9 mouse cellular contexts compared by ENCODE assay signal in the genomic region with DNA sequence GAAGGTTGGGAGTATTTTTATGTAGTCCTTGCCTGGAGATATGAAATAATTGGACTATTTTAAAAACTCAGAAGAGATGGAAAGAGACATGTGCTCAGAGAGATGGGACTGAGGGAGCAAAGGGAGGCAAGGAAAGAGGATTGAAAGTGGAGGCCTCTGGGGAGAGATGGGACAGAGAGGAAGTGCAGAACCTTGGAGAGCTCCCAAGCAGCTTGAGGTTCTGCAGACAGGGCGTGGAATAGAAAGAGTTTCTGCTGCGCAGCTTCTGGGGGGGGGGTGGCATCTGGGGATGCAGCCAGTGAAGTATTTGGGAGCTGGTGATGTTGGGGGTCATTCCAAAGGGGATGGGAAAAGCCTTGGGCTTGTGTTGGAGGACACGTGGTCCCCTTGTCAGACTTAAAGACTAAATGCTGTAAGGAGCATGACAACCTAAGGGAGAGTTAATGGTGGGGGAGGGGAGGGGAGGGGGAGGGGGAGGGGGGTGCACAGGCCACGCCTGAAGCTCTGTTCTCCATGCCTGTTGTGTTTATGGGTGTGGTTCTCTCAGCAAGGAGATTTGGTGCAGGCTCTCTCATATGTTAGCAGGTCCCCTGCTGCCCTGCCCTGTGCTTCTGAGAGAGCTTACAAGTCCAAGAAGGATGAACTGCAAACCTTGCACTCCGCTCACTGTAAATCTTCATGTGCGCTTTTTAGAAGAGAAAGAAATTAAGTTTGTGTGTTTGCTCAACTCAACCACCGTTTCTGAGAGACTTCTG. TPM values are rescaled to one million over a fixed set of nuclear protein-coding genes. Genes with fewer than 3 reads are reported as not detected.
DNase-seq lines count a peak whose midpoint lies in the region.
"Had no signal": no experiment of that assay in that cellular context is flagged by ENCODE, and none has a peak within 500 bp of the region (broad histone marks: within the 10 kb centered on the region; RNA-seq: fewer than 3 reads in every experiment).

No protein-coding gene starts in this region.

- H3K4me1 ChIP-seq in limb, embryonic 10.5 days = 0 out of 2 replicates have a peak, but pooled peaks cover 6% of the 10 kb centered on the region
- H3K4me1 ChIP-seq: limb, embryonic 12.5 days had no signal

- H3K36me3 ChIP-seq in limb, embryonic 10.5 days = no peaks in the 10 kb centered on the region
- H3K36me3 ChIP-seq: limb, embryonic 12.5 days had no signal

- H3K27ac ChIP-seq in limb, embryonic 10.5 days = no peak overlapping the region
- H3K27ac ChIP-seq: limb, embryonic 12.5 days had no signal

- WGBS in limb, embryonic 10.5 days = 44% methylated on average over 7 of the region's 7 CpGs

- no peak overlapping the region for H3K4me3 ChIP-seq in limb, embryonic 10.5 days
- H3K4me3 ChIP-seq: limb, embryonic 12.5 days had no signal

- no peaks in the 10 kb centered on the region for H3K9me3 ChIP-seq in limb, embryonic 10.5 days (replicated peaks)
- H3K9me3 ChIP-seq: limb, embryonic 12.5 days had no signal

- H3K27me3 ChIP-seq in limb, embryonic 10.5 days (ENCODE audit: low read depth, poor library complexity, severe bottlenecking) = no peaks in the 10 kb centered on the region
- H3K27me3 ChIP-seq: limb, embryonic 12.5 days had no signal

- peak; percentile 46 for DNase-seq in adrenal gland, postnatal 14 days
- no peak for DNase-seq in adrenal gland, adult (ENCODE audit: inconsistent age in 2 of 2, low spot score in 1 of 2)
- DNase-seq in thymus, postnatal 0 days (ENCODE audit: low spot score) = peak; percentile 38
- DNase-seq in thymus, adult 18-20 months = no peak
- peak; percentile 41 for DNase-seq in limb, embryonic 10.5 days (ENCODE audit: low spot score)
- peak; percentile 14 for DNase-seq in yolk sac, embryonic 10.5 days (ENCODE audit: low spot score)
- DNase-seq in cerebellum, postnatal 25 days = no peak
- no peak for DNase-seq in right cerebral cortex, adult 2 months (ENCODE audit: low spot score in 2 of 2)

RNA-seq across cellular contexts. Expression of a gene that starts 39.7 kb away (rescaled TPM):
- total RNA-seq in adrenal gland, postnatal 14 days (2021) = 5.8 TPM in 2 replicates
- polyA plus RNA-seq in thymus, postnatal 0 days (2015; fragmentation: Nextera tagmentation; extraction: Ambion mirVana) = 18.7 and 19.8 TPM in 2 replicates
- polyA plus RNA-seq in limb, embryonic 10.5 days (2016; fragmentation: Nextera tagmentation; extraction: Ambion mirVana) = 47.7 and 53.3 TPM in 2 replicates

Comparison
In these comparisons a context has a peak if more than half of its experiments do, and no peak if none do; other contexts are left out.
1. DNase-seq: peak in adrenal gland, postnatal 14 days (single experiment), thymus, postnatal 0 days (single experiment), limb, embryonic 10.5 days (single experiment) and yolk sac, embryonic 10.5 days (single experiment); none in adrenal gland, adult (0 of 2), thymus, adult 18-20 months (0 of 2), cerebellum, postnatal 25 days (0 of 2) and right cerebral cortex, adult 2 months (0 of 2).